Mouse (Mus musculus): ENCODE measurements at regions not wholly inside any gene's neighbourhood (a gene's known extent, or its start where the extent isn't known, plus 50 kb on each side); places are given as distances from the start of the nearest gene placed in this dataset.

DNA sequence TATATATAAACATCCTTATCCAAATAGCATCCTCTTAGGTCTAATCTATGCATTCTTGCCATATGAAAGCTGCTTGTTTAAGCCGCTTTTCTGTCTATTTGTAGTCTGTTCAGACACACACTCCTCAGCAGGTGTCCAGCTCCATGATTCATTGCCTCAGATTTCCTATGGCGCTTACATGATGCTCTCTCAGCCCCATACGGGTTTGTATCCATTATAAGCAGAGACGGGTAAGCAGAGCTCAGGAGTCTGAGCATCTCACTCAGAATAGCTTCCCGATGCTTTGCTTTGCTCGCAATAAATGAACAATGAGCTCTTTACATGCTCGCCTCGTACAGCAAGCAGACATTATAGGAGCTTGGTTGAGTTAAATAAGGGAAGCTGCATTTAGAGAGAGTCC is 521.3 kb upstream of the Ptbp2 start:
- H3K9ac ChIP-seq (replicated peaks; ENCODE audit: low read depth, low read length): no peak overlapping the region
- H3K27ac ChIP-seq (ENCODE audit: low read length): no peak overlapping the region
- 38% methylated on average over 8 of the region's 8 CpGs for WGBS
- H3K4me2 ChIP-seq (replicated peaks; ENCODE audit: low read depth, low read length): no peak overlapping the region
- no peaks in the 10 kb centered on the region for H3K36me3 ChIP-seq (ENCODE audit: control insufficient read depth, insufficient read depth, low read length)
- ATAC-seq (ENCODE audit: insufficient number of reproducible peaks, insufficient read depth, low FRiP score, low read depth): no peak
- no peaks in the 10 kb centered on the region for H3K9me3 ChIP-seq (ENCODE audit: control insufficient read depth, low read depth, low read length)
- no peaks in the 10 kb centered on the region for H3K27me3 ChIP-seq (ENCODE audit: control insufficient read depth, insufficient read depth, low read length)
- H3K4me1 ChIP-seq (ENCODE audit: control insufficient read depth, insufficient read depth, low read length): no peaks in the 10 kb centered on the region
- H3K4me3 ChIP-seq (ENCODE audit: low read depth, low read length): no peak overlapping the region

Measured in stomach, embryonic 14.5 days (tissue).